Mouse (Mus musculus): ENCODE data around the gene E330009J07Rik. TPM values are rescaled to one million over a fixed set of nuclear protein-coding genes. Genes with fewer than 3 reads are reported as not detected.

Gene E330009J07Rik
- polyA plus RNA-seq (2014; fragmentation: Illumina TruSeq; extraction: RNeasy Lipid Tissue Mini Kit (QIAGEN cat#74804); ENCODE audit: low read depth, low replicate concordance), result 2.8 TPM

GRCm38 (mm10) chr6:40436047-40436483 lies at the start of gene E330009J07Rik:
E330009J07Rik (minus strand) TSS chr6:40436135.

DNA sequence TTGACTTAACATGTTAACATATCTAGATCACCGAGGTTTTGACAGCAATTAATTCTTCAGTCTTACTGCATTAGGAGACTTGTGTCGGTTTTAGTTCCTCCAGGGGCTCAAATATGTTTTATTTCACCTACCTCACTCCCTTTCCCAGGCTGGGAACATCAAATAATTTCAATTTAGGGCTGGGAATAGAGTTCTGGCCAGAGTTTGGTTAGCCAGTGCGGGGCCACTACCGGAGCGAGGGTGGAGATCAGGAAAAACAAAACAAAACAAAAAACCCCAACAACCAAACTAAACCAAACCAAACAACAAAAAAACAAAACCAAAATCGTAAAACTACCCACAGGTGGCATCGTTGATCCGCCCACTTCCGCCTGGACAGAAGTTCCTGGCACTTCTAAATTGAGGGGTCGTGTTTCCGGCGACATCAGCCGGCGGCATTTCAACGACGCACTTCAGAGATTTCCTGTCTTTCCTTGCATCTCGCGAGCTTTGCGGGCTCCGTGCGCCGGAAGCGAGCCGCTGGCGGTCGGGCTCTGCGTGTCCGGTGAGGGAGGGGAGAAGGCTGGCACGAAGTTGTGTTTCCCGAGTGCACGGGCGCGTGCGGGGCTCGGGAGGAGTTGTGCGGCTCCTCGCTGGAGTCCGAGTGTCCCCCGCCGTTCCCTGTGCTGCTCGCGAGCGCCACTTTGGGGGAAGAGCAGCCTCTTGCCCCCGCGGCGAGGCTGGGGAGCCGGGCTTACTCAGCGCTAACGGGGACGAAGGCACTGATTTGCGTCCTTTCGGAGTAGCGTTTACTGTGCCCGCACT lies 35.2 kb upstream of the E330009J07Rik start, which contains the start of gene Ssbp1:
Gene Ssbp1 (plus strand): TSS at position 437 of the 804 bp plus-strand sequence.

GRCm38 (mm10) chr6:40438936-40439335 lies 3.0 kb upstream of the E330009J07Rik start, which contains the start of gene Wee2:
Wee2 (plus strand) TSS chr6:40439088.

Other genes starting within 250 kb of the E330009J07Rik start
- gene Agk, start 111.0 kb downstream of the E330009J07Rik start, polyA plus RNA-seq (2014; fragmentation: Illumina TruSeq; extraction: RNeasy Lipid Tissue Mini Kit (QIAGEN cat#74804); ENCODE audit: low read depth, low replicate concordance), result 16.6 TPM
- gene Wee2, start 3.0 kb upstream of the E330009J07Rik start, polyA plus RNA-seq (2014; fragmentation: Illumina TruSeq; extraction: RNeasy Lipid Tissue Mini Kit (QIAGEN cat#74804); ENCODE audit: low read depth, low replicate concordance), result not detected
- 74.1 TPM for gene Ssbp1, start 35.2 kb upstream of the E330009J07Rik start, polyA plus RNA-seq (2014; fragmentation: Illumina TruSeq; extraction: RNeasy Lipid Tissue Mini Kit (QIAGEN cat#74804); ENCODE audit: low read depth, low replicate concordance)
- not detected for gene Tas2r137, start 55.1 kb upstream of the E330009J07Rik start, polyA plus RNA-seq (2014; fragmentation: Illumina TruSeq; extraction: RNeasy Lipid Tissue Mini Kit (QIAGEN cat#74804); ENCODE audit: low read depth, low replicate concordance)
- not detected for gene Tas2r108, start 57.4 kb upstream of the E330009J07Rik start, polyA plus RNA-seq (2014; fragmentation: Illumina TruSeq; extraction: RNeasy Lipid Tissue Mini Kit (QIAGEN cat#74804); ENCODE audit: low read depth, low replicate concordance)
- not detected for gene Prss37, start 83.4 kb upstream of the E330009J07Rik start, polyA plus RNA-seq (2014; fragmentation: Illumina TruSeq; extraction: RNeasy Lipid Tissue Mini Kit (QIAGEN cat#74804); ENCODE audit: low read depth, low replicate concordance)
- gene Olfr461, start 118.9 kb upstream of the E330009J07Rik start, polyA plus RNA-seq (2014; fragmentation: Illumina TruSeq; extraction: RNeasy Lipid Tissue Mini Kit (QIAGEN cat#74804); ENCODE audit: low read depth, low replicate concordance), result not detected
- not detected for gene Olfr460, start 133.4 kb upstream of the E330009J07Rik start, polyA plus RNA-seq (2014; fragmentation: Illumina TruSeq; extraction: RNeasy Lipid Tissue Mini Kit (QIAGEN cat#74804); ENCODE audit: low read depth, low replicate concordance)
- gene Clec5a, start 149.7 kb upstream of the E330009J07Rik start, polyA plus RNA-seq (2014; fragmentation: Illumina TruSeq; extraction: RNeasy Lipid Tissue Mini Kit (QIAGEN cat#74804); ENCODE audit: low read depth, low replicate concordance), result 1.8 TPM
- not detected for gene Tas2r138, start 177.2 kb upstream of the E330009J07Rik start, polyA plus RNA-seq (2014; fragmentation: Illumina TruSeq; extraction: RNeasy Lipid Tissue Mini Kit (QIAGEN cat#74804); ENCODE audit: low read depth, low replicate concordance)
- 0.47 TPM for gene Mgam, start 192.7 kb upstream of the E330009J07Rik start, polyA plus RNA-seq (2014; fragmentation: Illumina TruSeq; extraction: RNeasy Lipid Tissue Mini Kit (QIAGEN cat#74804); ENCODE audit: low read depth, low replicate concordance)

Data from heart, adult 10 weeks (tissue).